Mouse (Mus musculus) heart, postnatal 0 days (tissue): ENCODE data around the gene Ms4a2. TPM values are rescaled to one million over a fixed set of nuclear protein-coding genes. Genes with fewer than 3 reads are reported as not detected.

Experiments used
- ATAC-seq: fragments of 200-750 bp; cut with Nextera tagmentation; 2 replicates; pipeline ENCODE4 v1.8.0; 2017; ENCODE audit warnings: low read depth, moderate number of reproducible peaks, moderate library complexity; ENCODE audit not compliant: insufficient read depth
- DNase-seq: peaks from one replicate; pipeline ENCODE4 v3.0.0-alpha.2; 2016; ENCODE audit warnings: low spot score
- H3K27ac ChIP-seq: fragments of 300-500 bp; sonication (generic); 2 replicates; pipeline ENCODE4 v1.5.1; 2014; ENCODE audit warnings: low read depth, mild to moderate bottlenecking
- H3K27me3 ChIP-seq: fragments of 300-500 bp; sonication (generic); 2 replicates; pipeline ENCODE4 v1.6.1; 2014; ENCODE audit warnings: low read length, mixed read lengths; ENCODE audit not compliant: control insufficient read depth, insufficient read depth
- H3K36me3 ChIP-seq: fragments of 300-500 bp; sonication (generic); replicated peaks from 2 replicates; pipeline ENCODE4 v1.6.1; 2014; ENCODE audit warnings: low read length, mixed read lengths; ENCODE audit not compliant: control insufficient read depth, insufficient read depth
- H3K4me1 ChIP-seq: fragments of 300-500 bp; sonication (generic); 2 replicates; pipeline ENCODE4 v1.6.1; 2014; ENCODE audit warnings: antibody characterized with exemption; ENCODE audit not compliant: control insufficient read depth, insufficient read depth
- H3K4me2 ChIP-seq: fragments of 300-500 bp; sonication (generic); 2 replicates; pipeline ENCODE4 v1.6.1; 2014; ENCODE audit warnings: low read depth, mild to moderate bottlenecking, low read length, moderate library complexity
- H3K4me3 ChIP-seq: fragments of 300-500 bp; sonication (generic); 2 replicates; pipeline ENCODE4 v1.5.1; 2014; ENCODE audit warnings: low read depth, low read length
- H3K9ac ChIP-seq: fragments of 300-500 bp; sonication (generic); replicated peaks from 2 replicates; pipeline ENCODE4 v1.6.1; 2014; ENCODE audit warnings: low read depth, low read length, mixed read lengths
- H3K9me3 ChIP-seq: fragments of 300-500 bp; sonication (generic); replicated peaks from 2 replicates; pipeline ENCODE4 v1.6.1; 2016; ENCODE audit warnings: low read length; ENCODE audit not compliant: control insufficient read depth
- CTCF ChIP-seq: IDR thresholded peaks from 2 replicates; pipeline ENCODE4 v1.5.1; 2016; ENCODE audit warnings: antibody characterized with exemption, control low read depth, low read depth
- EP300 ChIP-seq: IDR thresholded peaks from 2 replicates; pipeline ENCODE4 v1.6.1; 2016; ENCODE audit warnings: antibody characterized with exemption, low read depth
- WGBS: fragments of 180-500 bp; shearing (Covaris S2); extraction: QIAGEN DNeasy Blood & Tissue Kit; methylation state at CpG from one replicate; pipeline ENCODE4 v1.1.7; 2014; 5-methylcytosine and 5-hydroxymethylcytosine counted together
- polyA plus RNA-seq: library from polyadenylated mRNA; unstranded; fragments of >200 nt; fragmentation: Nextera tagmentation; extraction: Ambion mirVana; gene quantifications from 2 replicates; pipeline ENCODE4 v1.2.1, GENCODE M21; 2015
- total RNA-seq: library from RNA; depleted of rRNA; stranded (reverse); fragments of >200 nt; gene quantifications from 2 replicates; pipeline ENCODE4 v1.2.3, GENCODE M21; 2014; ENCODE audit warnings: low replicate concordance; rRNA removed

Ms4a2 gene
- total and polyA plus RNA-seq, 2 experiments from 2014 or later: 0.18 TPM; not detected in 1

GRCm38 (mm10) chr19:11589205-11589604 is 34.3 kb downstream of the Ms4a2 start:
- H3K27me3 ChIP-seq: no peaks in the 10 kb centered on the region
- H3K27ac ChIP-seq: no peak overlapping the region
- no peak overlapping the region for H3K9ac ChIP-seq
- H3K4me1 ChIP-seq: no peaks in the 10 kb centered on the region
- DNase-seq (no peak), ATAC-seq (no peak)
- TF ChIP-seq EP300 (no peak), CTCF (no peak)
- H3K36me3 ChIP-seq: no peaks in the 10 kb centered on the region
- 58% methylated on average over 4 of the region's 4 CpGs for WGBS
- no peaks in the 10 kb centered on the region for H3K9me3 ChIP-seq
- no peak overlapping the region for H3K4me2 ChIP-seq
- no peak overlapping the region for H3K4me3 ChIP-seq

DNA sequence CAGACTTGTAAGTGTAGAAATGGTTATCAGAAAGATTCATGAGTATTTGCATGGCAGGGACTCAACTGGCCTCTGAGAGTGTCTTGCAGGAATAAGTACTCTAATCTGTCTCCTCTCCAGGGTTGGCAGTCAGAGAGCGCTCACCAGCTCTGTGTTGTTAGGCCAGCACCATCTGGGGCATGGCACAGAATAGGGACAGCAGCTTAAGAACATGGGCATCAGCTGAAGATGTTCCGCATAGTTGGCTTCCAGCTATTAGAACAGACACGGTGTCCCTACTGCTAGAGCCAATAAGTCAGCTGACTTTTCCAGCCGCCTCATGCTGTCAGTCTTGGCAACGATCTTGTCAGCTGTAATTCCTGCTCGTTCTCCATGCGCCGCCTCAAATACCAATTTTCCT is 48.6 kb downstream of the Ms4a2 start:
- no peak for TF ChIP-seq EP300
- TF ChIP-seq CTCF: no peak
- Histone ChIP-seq H3K9ac (no peak overlapping the region), H3K4me2 (no peak overlapping the region), H3K27ac (no peak overlapping the region), H3K27me3 (no peaks in the 10 kb centered on the region), H3K4me3 (no peak overlapping the region), H3K9me3 (no peaks in the 10 kb centered on the region), H3K4me1 (no peaks in the 10 kb centered on the region), H3K36me3 (no peaks in the 10 kb centered on the region)
- DNase-seq (no peak), ATAC-seq (no peak)
- WGBS: 82% methylated on average over 8 of the region's 8 CpGs

Other genes with a start within 250 kb of the Ms4a2 start
- gene Ms4a4a, start 248.2 kb downstream of the Ms4a2 start, total RNA-seq: 3.4 TPM in 1 of 2 replicates, not detected in the other
- gene Ms4a4a, start 248.2 kb downstream of the Ms4a2 start, polyA plus RNA-seq: 3.2 and 3.7 TPM in 2 replicates
- gene Ms4a4c, start 218.9 kb downstream of the Ms4a2 start, total RNA-seq: 0.46 TPM in 1 of 2 replicates, not detected in the other
- gene Ms4a4c, start 218.9 kb downstream of the Ms4a2 start, polyA plus RNA-seq: 0.65 and 0.94 TPM in 2 replicates
- 0.19 TPM in 1 of 2 replicates, not detected in the other for gene Ms4a4b, start 180.2 kb downstream of the Ms4a2 start, total RNA-seq
- gene Ms4a4b, start 180.2 kb downstream of the Ms4a2 start, polyA plus RNA-seq: 0.23 and 0.30 TPM in 2 replicates
- gene Ms4a6c, start 154.4 kb downstream of the Ms4a2 start, total RNA-seq: 1.4 and 14.5 TPM in 2 replicates
- gene Ms4a6c, start 154.4 kb downstream of the Ms4a2 start, polyA plus RNA-seq: 4.0 and 4.1 TPM in 2 replicates
- not detected in 2 replicates for gene Gm8369, start 137.8 kb downstream of the Ms4a2 start, total RNA-seq
- 0.08 TPM in 1 of 2 replicates, not detected in the other for gene Gm8369, start 137.8 kb downstream of the Ms4a2 start, polyA plus RNA-seq
- 3.5 and 15.3 TPM in 2 replicates for gene Ms4a6b, start 107.2 kb downstream of the Ms4a2 start, total RNA-seq
- 2.5 and 2.8 TPM in 2 replicates for gene Ms4a6b, start 107.2 kb downstream of the Ms4a2 start, polyA plus RNA-seq
- 1.1 and 1.8 TPM in 2 replicates for gene Ms4a4d, start 86.9 kb downstream of the Ms4a2 start, total RNA-seq
- 2.8 and 3.4 TPM in 2 replicates for gene Ms4a4d, start 86.9 kb downstream of the Ms4a2 start, polyA plus RNA-seq
- 5.3 and 14.0 TPM in 2 replicates for gene Ms4a6d, start 18.9 kb downstream of the Ms4a2 start, total RNA-seq
- gene Ms4a6d, start 18.9 kb downstream of the Ms4a2 start, polyA plus RNA-seq: 3.0 and 3.2 TPM in 2 replicates
- 2.7 TPM in 1 of 2 replicates, not detected in the other for gene Ms4a3, start 17.1 kb upstream of the Ms4a2 start, total RNA-seq
- not detected in 2 replicates for gene Ms4a3, start 17.1 kb upstream of the Ms4a2 start, polyA plus RNA-seq
- gene Oosp2, start 36.8 kb upstream of the Ms4a2 start, total RNA-seq: not detected in 2 replicates
- not detected in 2 replicates for gene Oosp2, start 36.8 kb upstream of the Ms4a2 start, polyA plus RNA-seq
- not detected in 2 replicates for gene Oosp1, start 67.4 kb upstream of the Ms4a2 start, total RNA-seq
- not detected in 2 replicates for gene Oosp1, start 67.4 kb upstream of the Ms4a2 start, polyA plus RNA-seq
- not detected in 2 replicates for gene Oosp3, start 73.3 kb upstream of the Ms4a2 start, total RNA-seq
- gene Oosp3, start 73.3 kb upstream of the Ms4a2 start, polyA plus RNA-seq: not detected in 2 replicates
- not detected in 2 replicates for gene Gif, start 123.8 kb upstream of the Ms4a2 start, total RNA-seq
- gene Gif, start 123.8 kb upstream of the Ms4a2 start, polyA plus RNA-seq: not detected in 2 replicates
- gene Mrpl16, start 146.7 kb upstream of the Ms4a2 start, total RNA-seq: 32.2 and 49.9 TPM in 2 replicates
- 97.6 and 99.1 TPM in 2 replicates for gene Mrpl16, start 146.7 kb upstream of the Ms4a2 start, polyA plus RNA-seq
- 8.0 and 10.6 TPM in 2 replicates for gene Stx3, start 195.7 kb upstream of the Ms4a2 start, total RNA-seq
- 6.0 and 6.3 TPM in 2 replicates for gene Stx3, start 195.7 kb upstream of the Ms4a2 start, polyA plus RNA-seq
- gene Olfr1417, start 215.5 kb upstream of the Ms4a2 start, total RNA-seq: not detected in 2 replicates
- gene Olfr1417, start 215.5 kb upstream of the Ms4a2 start, polyA plus RNA-seq: not detected in 2 replicates
- gene Olfr1418, start 237.3 kb upstream of the Ms4a2 start, total RNA-seq: not detected in 2 replicates
- not detected in 2 replicates for gene Olfr1418, start 237.3 kb upstream of the Ms4a2 start, polyA plus RNA-seq